Mouse (Mus musculus) adrenal gland, postnatal 10 days (tissue): ENCODE data around the gene Tubb4a. TPM values are rescaled to one million over a fixed set of nuclear protein-coding genes. Genes with fewer than 3 reads are reported as not detected.
"Not testable (repeated sequence)": the region's sequence is repeated elsewhere in the genome, so short reads cannot be mapped to it uniquely, and the experiment has no call there.

Experiments used
- DNase-seq: peaks from one replicate; pipeline ENCODE4 v3.0.0; 2021; ENCODE audit warnings: mixed read lengths
- total RNA-seq, 2 experiments: library from RNA; stranded (reverse); gene quantifications; 2 replicates each; pipeline ENCODE4 v1.2.3; 2021

Gene Tubb4a
- total RNA-seq, 2 experiments from 2014 or later: 10.9 to 20.6 TPM

DNA sequence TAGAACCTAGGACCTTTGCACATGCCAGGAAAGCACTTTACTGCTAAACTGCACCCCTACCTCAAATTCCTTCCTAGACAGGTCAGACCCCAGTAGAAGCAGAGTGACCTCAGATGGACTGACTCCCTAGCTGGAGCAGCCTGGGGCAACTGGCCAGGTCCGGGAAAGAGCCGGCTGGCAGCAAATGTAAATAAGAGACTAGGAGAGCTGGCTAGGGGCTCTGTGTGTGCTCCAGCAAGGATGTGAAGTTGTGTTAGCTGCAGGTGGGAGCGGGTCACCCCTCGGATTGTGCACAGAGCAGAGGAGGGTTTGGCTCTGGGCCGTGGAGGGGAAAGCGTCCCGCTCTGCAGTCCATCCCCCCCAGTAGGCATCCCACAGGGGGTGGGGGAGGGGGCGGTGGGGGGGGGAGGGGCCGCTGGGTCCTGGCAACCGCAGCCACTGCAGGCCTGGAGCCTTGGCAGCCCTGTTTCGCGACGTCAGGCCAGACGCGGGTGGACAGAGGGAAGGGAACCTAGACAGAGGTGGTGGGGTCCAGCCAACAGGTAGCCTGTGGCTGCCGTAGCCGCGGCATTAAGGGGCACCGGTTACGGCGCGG is 28.6 kb downstream of the Tubb4a start, which contains the start of gene Crb3:
TSS of gene Crb3 (plus strand) at position 215 of the 595 bp plus-strand sequence.
- peak; percentile 62 for DNase-seq

DNA sequence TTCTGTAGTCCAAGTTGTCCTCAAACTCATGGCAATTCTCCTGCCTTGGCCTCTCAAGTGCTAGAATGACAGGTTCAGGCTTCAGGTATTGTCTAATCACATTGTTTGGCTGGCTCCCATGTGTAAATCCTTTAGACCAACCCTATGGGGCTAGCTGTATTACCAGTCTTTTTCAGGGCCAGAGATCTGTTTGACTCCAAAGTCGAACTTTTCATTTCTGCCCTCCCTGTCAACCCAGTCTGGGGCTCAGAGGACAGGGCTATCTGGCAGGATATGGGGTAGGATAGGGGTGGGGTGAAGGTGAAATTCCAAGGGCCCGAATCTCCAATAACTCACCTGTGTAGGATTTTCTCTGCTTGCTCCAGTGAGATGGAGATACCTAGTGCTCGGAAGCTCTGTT is 31.3 kb downstream of the Tubb4a start:
- DNase-seq: no peak

DNA sequence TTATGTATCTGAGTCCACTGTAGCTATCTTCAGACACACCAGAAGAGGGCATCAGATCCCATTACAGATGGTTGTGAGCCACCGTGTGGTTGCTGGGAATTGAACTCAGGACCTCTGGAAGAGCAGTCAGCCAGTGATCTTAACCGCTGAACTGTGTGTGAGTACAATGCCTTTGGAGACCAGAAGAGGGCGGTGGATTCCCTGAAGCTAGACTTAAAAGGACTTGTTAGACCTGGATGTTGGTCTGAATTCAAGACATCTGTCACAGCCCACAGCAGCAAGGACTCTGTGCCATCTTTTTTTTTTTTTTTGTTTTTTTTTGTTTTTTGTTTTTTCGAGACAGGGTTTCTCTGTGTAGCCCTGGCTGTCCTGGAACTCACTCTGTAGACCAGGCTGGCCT is 35.9 kb downstream of the Tubb4a start:
- not testable (repeated sequence) for DNase-seq

DNA sequence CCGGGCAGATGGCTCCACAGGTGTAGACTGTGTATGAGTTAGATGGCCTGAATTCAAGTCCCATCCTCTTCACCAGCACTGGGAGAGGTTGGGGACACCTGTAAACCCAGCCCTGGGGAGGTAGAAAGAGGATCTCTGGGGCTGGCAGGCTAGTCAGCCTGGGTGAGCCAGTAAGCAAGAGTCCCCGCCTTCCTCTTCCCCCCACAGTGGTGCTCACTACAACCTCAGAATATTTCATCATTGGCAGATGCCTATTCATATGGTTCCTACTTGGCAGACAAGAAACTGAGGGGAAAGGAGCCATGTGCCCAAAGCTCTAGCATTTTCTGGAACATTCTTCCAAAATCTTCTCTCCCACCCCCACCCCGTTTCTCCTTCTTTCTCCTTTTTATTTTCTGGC is 38.8 kb downstream of the Tubb4a start:
- no peak for DNase-seq

DNA sequence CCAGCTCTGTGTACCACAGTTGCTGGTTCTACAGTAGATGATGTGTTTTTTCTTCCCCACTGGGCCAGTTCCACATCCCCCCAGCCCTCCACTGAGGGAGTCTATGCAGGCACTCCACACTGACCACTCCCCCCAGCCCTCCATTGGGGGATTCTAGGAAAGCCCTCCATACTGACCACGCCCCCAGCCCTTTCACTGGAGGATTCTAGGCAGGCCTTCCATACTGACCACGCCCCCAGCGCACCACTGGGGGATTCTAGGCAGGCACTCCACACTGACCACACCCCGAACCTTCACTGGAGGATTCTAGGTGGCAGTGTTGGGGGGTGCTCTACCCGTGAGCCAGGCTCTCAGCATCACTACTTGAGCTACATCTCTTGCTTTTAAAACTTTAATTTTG is 40.2 kb downstream of the Tubb4a start:
- DNase-seq: no peak

DNA sequence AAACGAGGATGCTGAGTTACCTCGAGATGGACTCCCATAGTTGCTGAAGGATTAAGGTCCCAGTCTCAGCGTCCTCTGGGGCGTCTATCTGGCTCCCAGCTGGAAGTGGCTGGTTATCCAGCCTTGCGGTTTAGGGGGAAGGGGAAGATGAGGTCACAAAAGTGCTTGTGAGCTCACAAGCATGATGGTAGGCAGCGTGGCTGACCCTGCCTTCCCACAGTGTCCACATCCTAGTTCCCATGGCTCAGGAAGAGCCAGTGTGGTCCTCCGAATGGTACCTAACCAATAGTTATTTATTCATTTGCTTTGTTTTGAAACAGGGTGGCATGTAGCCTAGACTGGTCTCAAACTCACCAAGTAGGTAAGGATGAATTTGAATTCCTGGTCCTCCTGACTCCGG is 46.0 kb downstream of the Tubb4a start, which contains the start of gene Slc25a41:
TSS of gene Slc25a41 (minus strand) at position 101 of the 400 bp plus-strand sequence.
- DNase-seq: no peak

DNA sequence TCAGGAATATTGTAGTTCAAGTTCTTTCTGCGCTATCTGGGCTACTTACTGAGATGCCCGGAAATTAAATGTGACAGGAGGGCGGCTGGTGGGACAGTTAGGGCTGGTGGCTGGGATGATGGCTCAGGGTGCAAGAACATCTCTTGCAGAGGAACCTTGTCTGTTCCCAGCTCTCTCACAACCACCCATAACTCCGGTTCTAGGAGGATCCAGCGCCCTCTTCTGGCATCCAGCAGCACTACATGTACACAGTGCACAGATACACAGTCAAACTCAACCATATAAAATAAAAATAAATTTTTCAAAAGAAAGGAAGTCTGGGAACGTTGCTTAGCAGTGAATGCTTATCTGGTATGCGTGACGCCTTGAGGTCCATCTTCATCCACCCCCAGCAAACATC is 48.6 kb downstream of the Tubb4a start:
- DNase-seq: no peak

DNA sequence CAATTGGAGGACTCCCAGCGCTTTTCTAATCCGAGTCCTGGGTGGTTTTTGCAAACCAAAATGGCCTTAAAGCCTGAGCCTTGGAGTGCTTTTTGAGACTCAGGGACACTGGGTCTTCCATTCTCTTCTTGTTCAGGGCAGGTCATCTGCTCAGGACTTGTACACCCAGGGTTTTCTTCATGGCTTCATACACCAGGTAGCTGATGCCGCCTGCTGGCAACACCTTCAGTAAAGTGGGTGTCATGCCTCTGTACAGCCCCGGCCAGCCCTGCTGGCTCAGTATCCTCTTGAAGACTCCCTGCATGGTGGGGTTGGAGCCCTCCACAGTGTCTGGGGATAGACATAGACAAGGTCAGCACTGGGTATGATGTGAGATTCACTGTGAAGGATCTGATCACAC is 54.7 kb downstream of the Tubb4a start:
- DNase-seq: no peak

DNA sequence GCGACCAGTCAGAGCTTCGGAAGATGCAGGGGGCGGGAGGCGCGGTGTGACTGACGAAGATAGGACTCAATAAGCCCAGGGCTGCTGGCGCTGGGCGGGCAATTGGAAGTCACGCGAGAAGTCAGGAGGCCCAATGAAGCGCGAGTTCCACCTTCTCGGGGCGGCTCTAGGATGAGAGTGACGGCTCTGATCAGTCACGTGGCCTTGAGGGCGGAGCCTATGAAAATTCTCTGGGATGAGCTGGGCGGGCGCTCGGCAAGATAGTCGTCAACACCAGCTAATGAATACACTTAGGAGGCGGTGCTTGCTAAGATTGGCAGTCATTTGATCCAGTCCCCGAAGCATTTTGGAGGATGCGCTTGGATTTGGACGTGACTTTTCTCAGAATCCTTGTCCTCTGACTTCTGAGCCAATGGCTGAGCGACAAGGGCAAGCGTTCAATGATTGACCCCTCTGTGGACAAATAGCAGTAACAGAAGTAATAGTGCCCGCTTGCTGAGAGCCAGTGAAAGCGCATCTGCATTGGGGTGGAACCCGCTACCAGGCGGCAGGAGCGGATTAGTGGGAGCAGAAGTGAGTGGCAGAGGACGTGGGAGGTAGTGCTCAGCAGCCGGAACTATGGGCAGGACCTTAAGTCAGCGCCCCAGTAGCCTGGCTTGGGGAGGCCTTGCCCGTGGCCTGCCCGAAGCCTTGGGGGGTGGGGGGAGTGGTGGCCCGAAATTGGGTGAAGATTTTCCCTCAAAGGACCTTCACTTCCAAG is 55.7 kb downstream of the Tubb4a start:
- DNase-seq: peak; percentile 98

DNA sequence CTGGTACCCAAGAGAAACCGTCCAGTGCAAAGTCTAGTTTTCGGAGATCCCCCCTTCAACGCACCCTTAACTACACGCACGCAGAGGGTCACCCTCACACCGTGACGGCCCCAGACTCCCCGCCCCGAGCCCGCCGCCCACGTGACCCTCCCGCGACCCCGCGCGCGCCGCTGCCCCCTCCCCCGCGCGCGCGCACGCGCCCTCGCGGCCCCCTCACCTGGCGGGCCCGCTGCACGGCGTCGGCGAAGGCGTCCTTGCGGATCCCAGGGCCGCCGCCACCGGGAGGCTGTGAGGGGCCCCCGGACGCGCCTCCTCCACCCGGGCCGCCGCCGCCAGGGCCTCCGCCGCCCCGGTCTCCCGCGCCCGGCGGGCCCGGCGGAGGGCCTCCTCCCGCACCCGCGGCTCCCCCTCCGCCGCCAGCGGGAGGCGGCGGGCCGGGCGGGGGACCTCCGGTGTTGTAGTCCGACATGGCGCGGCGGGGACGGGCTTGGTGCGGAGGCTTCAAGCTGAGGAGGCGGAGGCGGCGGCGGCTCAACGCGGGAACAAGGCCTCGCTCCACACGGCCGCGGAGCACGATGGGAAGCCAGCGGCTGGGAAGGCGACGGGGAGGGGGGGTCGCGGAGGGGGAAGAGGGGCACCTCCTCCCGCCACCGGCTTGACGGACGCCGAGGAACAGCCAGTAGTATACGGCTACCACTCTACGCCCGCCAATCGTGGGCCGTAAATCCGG is 56.5 kb downstream of the Tubb4a start, which contains the start of gene Khsrp:
TSS of gene Khsrp (minus strand) at position 592 of the 730 bp plus-strand sequence.
- DNase-seq: peak; percentile 67

Other genes starting within 250 kb of the Tubb4a start
- gene Acsbg2, start 213.3 kb downstream of the Tubb4a start, total RNA-seq: under 1 TPM in 1 of 2 experiments, not detected in 1; 0.12 TPM
- 1 to 10 TPM; 1.2 to 2.6 TPM for gene 1700061G19Rik, start 212.3 kb downstream of the Tubb4a start, total RNA-seq
- gene Mllt1, start 152.4 kb downstream of the Tubb4a start, total RNA-seq: 10 to 100 TPM; 27.9 to 33.6 TPM
- not detected for gene Acer1, start 105.7 kb downstream of the Tubb4a start, total RNA-seq
- gene Clpp, start 97.5 kb downstream of the Tubb4a start, total RNA-seq: 10 to 100 TPM; 95.9 TPM
- gene Alkbh7, start 90.4 kb downstream of the Tubb4a start, total RNA-seq: 10 to 100 TPM; 63.6 to 68.9 TPM
- under 1 TPM; 0.87 to 0.97 TPM for gene Pspn, start 87.8 kb downstream of the Tubb4a start, total RNA-seq
- 10 to 100 TPM; 43.0 to 44.8 TPM for gene Gtf2f1, start 76.5 kb downstream of the Tubb4a start, total RNA-seq
- gene Gm17949, start 76.3 kb downstream of the Tubb4a start, total RNA-seq: under 1 TPM; 0.21 to 0.33 TPM
- 10 to 100 TPM; 90.4 to 99.1 TPM for gene Khsrp, start 56.3 kb downstream of the Tubb4a start, total RNA-seq
- not detected for gene Slc25a41, start 46.1 kb downstream of the Tubb4a start, total RNA-seq
- 1 to 10 TPM; 2.0 to 3.9 TPM for gene Crb3, start 28.7 kb downstream of the Tubb4a start, total RNA-seq
- 100 to 1,000 TPM; 119 to 122 TPM for gene Slc25a23, start 27.9 kb downstream of the Tubb4a start, total RNA-seq
- 1 to 10 TPM; 3.4 TPM for gene Dennd1c, start 9.3 kb downstream of the Tubb4a start, total RNA-seq
- under 1 TPM; 0.30 to 0.48 TPM for gene Tnfsf9, start 17.5 kb upstream of the Tubb4a start, total RNA-seq
- not detected for gene Cd70, start 62.0 kb upstream of the Tubb4a start, total RNA-seq
- under 1 TPM; 0.30 to 0.33 TPM for gene Tnfsf14, start 106.4 kb upstream of the Tubb4a start, total RNA-seq
- gene C3, start 140.4 kb upstream of the Tubb4a start, total RNA-seq: 100 to 1,000 TPM; 426 to 804 TPM
- 10 to 100 TPM; 51.1 to 56.2 TPM for gene Gpr108, start 160.7 kb upstream of the Tubb4a start, total RNA-seq
- gene Trip10, start 161.7 kb upstream of the Tubb4a start, total RNA-seq: 10 to 100 TPM; 39.2 to 56.6 TPM
- gene Vav1, start 191.3 kb upstream of the Tubb4a start, total RNA-seq: 1 to 10 TPM; 4.4 to 4.8 TPM